Mouse (Mus musculus): Measurements from ENCODE around the gene Bcl7b. TPM values are rescaled to one million over a fixed set of nuclear protein-coding genes. Genes with fewer than 3 reads are reported as not detected.

The Bcl7b gene
- total RNA-seq (2021) = 10 to 100 TPM; 34.1 to 38.3 TPM
- long read RNA-seq, experiment 1, transcript Bcl7b-201 (6 exons, 1,758 nt) = major isoform, 44 of 50 reads
- long read RNA-seq, experiment 1, partial matches to known transcripts = 0 of 50 reads
- long read RNA-seq, experiment 1, other reads (novel, unspliced or antisense) = 6 of 50 reads
- long read RNA-seq, experiment 2, transcript Bcl7b-201 (6 exons, 1,758 nt) = major isoform, 67 of 82 reads
- long read RNA-seq, experiment 2, partial matches to known transcripts = 1 of 82 reads
- long read RNA-seq, experiment 2, other reads (novel, unspliced or antisense) = 12 of 82 reads

DNA sequence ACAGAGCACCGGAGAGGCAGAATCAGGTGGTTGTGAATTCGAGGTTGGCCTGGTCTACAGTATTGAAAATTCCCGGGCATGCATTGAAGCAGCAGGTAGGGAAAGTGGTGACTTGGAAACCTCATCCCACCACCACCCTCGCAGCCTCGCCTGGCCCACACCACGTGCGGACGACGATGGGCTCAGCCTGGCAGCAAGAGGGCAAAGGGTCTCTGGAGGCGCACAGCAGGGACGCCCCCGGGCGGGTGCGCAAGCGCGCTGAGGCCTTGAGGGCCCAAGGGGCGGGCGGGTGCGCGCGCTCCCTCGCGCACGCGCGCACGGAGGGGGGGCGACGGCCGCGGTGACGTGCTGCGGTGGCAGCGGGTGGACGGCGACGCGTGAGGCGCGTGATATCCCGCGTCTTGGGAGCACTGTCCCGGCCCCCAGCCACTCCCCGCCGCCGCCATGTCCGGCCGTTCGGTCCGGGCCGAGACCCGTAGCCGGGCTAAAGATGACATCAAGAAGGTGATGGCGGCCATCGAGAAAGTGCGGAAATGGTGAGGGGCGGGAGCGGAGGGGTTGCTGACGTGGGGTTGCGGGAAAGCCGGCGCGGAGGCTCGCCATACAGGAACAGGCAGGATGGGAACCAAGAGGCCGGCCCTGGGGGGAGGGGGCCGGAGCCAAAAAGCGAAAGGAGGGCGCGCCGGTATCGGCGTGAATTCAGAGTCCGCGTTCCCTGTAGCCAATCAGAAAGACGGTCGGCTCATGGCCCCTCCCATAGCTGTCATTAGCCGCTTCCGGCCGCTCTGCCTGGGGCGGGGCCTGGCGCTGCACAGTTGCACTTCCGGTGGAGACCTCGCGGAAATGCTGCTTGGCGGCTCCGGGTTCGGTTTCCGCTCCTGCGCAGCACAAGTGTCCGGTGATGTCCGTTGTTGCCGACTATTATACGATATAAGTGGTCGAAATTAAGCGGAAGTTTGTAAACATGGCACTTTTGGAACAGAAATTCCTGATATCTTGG is at the start of gene Bcl7b:
TSS of gene Bcl7b (plus strand) at position 221 of the 1,000 bp plus-strand sequence.
- peak; percentile 95 to 98 for DNase-seq (ENCODE audit: low spot score in 2 of 2)

DNA sequence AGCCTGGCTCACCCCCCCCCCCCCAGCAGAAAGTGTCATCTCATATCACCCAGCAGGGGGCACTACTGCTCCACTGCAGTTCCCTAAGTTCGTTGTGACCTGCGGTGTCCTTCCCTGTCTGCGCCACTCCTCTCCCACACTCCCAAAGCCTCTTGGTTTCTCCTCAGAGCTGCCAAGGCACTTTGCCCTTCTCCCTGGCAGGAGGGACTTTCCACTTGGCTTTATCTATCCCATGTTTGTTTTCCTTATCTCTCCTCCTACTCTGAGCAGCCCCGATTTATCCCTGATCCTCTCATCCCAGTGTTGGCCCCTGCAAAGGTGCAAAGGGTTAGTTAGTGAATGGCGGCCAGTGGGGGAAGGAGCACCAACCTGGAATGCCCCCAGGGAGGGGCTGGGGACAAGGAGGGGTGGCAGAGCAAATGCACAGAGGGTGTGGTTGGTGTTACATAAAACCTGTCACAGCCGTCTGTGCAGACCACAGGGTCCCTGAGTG is 49.4 kb upstream of the Bcl7b start:
- peak; percentile 38 to 47 for DNase-seq (ENCODE audit: low spot score in 2 of 2)

DNA sequence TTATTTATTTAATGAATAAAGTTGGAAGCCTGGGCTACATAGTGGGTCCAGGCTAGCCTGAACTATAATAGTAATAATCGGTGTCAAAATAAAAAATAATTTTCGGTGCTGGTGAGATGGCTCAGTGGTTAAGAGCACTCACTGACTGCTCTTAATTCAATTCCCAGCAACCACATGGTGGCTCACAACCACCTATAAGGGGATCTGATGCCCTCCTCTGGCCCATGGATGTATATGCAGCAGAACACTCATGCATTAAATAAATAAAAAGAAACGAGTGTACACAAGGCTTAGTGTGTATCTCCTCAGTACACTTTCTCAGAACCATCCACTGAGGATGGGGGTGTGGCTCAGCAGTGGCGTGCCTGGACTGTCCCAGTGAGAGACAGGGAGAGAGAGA is 47.3 kb upstream of the Bcl7b start:
- DNase-seq (ENCODE audit: low spot score in 2 of 2) = no peak

DNA sequence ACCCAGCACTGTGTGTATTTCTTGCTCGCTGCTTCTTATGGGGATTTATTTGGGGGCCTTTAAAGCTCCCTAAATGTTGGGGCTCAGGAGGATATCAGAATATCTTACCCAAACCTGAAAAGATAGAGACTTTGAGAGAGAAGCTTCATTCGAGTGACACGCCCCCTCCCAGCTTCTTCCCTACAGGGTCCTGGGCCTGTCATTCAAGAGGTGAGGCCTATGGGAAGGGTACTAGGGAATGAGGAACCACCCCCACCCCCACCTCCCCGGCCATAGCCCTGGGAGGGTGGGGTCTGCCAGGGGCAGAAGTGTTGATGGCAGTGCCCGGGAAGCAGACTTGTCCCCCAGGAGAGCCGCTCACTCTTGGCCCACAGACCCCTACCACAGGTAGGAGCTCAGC is 42.0 kb upstream of the Bcl7b start:
- no peak for DNase-seq (ENCODE audit: low spot score in 2 of 2)

DNA sequence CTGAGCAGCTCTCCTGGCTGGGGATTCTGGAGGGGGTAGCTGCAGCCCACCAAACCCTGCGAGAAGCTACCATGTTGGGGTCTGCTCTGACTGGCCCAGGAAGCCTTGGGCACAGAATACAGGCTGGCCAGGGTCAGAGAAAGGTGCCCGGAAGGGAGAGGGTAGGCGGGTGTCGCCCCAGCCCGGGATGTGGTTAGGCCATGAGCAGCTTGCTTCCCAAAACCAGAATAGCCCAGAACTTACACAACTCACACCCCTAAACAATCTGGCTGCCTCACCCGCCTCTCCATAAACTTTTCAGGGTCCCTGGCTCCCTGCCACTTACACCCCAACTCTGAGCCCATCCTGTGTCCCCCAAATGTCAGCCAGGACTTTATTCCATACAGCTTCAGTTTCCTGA is 40.4 kb upstream of the Bcl7b start:
- no peak for DNase-seq (ENCODE audit: low spot score in 2 of 2)

DNA sequence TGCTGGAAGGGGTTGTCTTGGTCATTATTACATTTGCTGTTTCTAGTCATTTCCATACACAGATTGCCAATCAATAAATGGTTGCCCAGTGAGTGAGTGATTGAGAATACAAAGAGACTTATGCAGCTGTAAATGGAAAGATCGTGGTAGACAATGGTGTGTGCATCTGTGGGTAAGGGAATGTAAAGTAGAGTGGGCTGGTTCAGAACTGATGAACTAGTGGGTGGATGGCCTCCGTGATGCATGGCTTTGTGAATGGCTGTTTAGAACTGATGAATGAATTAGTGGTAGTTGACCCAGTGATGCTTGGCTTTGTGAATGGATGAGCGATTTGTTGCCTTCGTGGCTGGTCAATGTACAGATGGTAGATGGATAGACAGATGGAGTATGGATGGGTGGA is 38.3 kb upstream of the Bcl7b start:
- no peak for DNase-seq (ENCODE audit: low spot score in 2 of 2)

DNA sequence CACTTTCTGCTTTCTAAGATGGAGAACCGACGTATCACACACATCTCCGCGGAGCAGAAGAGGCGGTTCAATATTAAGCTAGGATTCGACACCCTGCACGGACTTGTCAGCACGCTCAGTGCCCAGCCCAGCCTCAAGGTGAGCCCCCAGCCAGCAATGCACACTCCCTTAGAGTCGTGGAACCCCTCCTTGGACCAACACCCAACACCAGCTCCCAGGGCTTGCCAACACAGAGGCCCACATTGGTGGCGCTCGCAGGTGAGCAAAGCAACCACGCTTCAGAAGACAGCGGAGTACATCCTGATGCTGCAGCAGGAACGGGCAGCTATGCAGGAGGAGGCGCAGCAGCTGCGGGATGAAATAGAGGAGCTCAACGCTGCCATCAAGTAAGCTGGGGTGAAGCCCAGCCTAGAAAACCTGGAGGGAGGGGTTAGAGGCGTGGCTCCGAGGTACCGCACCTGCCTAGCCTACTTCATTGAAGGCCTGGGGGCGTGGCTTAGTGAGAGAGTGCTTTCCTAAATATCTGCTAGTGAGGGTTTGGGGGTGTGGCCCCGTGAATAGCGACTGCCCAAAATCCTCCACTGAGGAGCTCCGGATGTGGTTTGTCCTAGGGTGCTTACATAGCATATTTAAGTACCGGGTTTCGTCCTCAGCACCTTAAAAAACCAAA is 34.2 kb upstream of the Bcl7b start:
- no peak for DNase-seq (ENCODE audit: low spot score in 2 of 2)

DNA sequence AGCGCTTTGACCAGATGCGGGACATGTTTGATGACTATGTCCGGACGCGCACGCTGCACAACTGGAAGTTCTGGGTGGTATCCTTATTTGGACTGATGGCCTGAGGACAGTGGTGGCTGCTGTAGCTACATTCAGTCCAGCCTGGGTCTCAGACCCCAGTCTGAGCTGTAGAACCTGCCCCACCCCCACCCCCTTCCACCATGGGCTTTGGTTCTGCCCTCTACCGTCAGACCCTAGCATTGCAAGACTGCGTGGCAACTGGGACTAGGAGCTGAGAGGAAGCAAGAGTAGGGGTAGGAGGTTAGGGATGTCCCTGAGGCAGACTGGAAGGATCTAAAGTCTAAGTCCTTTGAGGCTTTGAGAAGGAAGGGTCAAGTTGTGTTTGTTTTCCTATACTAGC is 33.5 kb upstream of the Bcl7b start:
- no peak for DNase-seq (ENCODE audit: low spot score in 2 of 2)

DNA sequence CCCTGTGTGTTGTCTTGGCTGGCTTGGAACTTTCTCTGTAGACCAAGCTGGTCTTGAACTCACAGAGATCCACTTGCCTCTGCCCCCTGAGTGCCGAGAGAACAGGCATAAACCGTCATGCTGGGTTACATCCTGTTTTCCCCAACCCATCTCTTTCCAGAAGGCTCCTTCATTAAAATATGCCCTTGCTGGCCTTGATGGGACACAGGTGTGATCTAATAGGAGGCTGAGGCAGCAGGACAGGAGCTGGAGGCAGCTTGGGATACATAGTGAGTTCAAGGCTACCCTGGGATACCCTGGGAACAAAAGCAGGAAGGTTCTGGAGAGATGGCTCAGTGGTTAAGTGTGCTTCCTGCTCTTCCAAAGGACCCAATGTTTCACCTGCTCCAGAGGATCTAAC is 28.2 kb upstream of the Bcl7b start:
- no peak for DNase-seq (ENCODE audit: low spot score in 2 of 2)

DNA sequence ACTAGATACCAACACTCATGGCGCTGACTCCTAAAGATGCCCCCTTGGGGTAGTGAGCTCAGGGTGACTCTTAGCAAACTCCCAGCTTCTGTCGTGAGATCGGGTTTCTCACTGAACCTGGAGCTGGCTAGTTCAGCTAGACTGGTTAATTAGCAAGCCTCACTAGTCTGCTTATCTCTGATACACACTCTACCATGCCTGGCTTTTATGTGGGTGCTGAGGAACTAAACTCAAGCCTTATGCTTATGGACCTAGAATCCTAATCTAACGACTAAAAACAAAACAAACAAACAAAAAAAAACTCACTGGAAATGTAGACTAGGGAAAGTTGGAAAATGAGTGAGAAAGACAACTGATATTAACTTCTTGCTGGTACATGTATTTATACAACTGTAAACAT is 23.6 kb upstream of the Bcl7b start:
- DNase-seq (ENCODE audit: low spot score in 2 of 2) = no peak

DNA sequence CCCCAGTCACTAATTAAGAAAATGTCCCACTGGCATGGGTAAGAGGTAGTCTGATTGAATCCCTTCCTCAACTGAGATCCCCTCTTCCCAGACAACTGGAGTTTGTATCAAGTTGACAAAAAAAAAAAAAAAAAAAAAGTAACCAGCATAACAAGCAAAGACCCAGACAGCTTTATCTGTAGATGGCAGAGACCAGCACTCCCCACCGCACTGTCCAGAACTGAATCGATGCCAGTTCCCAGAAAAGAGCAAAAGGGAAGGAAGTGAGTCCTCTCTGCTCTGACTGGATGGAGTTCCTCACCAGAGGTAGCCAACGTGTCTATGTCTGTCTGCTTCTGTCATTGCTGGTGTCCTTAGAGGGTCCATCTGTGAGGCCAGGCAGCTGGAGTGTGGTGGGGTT is 22.6 kb upstream of the Bcl7b start:
- DNase-seq (ENCODE audit: low spot score in 2 of 2) = no peak

DNA sequence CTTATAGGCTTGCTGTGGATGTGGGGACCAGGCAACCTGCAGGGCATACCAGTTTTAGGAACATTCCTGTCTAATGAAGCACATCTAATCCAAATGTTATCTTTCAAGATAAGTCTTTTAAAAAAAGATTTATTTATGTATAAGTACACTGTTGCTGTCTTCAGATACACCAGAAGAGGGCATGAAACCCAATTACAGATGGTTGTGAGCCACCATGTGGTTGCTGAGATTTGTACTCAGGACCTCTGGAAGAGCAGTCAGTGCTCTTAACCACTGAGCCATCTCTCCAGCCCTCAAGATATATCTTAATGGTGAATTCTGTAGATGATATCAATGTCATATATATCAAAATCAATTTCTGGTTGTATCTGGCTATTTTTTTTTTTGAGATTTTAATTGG is 22.1 kb upstream of the Bcl7b start:
- no peak for DNase-seq (ENCODE audit: low spot score in 2 of 2)

DNA sequence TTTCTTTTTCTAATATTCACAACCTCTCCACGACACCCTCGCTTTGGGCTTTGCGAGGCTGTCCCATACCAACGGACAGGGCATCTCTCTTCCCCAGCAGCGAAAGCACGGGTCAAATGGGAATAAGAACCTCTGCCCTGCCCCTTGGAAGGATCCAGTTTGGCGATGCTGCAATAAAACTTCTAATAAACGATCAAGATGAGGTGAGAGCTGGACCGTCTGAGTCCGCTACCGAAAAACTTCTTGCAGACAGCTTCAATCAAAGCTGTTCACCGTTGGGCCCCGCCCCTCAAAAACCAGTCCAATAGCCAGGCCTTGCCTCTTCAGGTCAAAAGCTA is 19.4 kb upstream of the Bcl7b start:
- DNase-seq (ENCODE audit: low spot score in 2 of 2) = no peak

DNA sequence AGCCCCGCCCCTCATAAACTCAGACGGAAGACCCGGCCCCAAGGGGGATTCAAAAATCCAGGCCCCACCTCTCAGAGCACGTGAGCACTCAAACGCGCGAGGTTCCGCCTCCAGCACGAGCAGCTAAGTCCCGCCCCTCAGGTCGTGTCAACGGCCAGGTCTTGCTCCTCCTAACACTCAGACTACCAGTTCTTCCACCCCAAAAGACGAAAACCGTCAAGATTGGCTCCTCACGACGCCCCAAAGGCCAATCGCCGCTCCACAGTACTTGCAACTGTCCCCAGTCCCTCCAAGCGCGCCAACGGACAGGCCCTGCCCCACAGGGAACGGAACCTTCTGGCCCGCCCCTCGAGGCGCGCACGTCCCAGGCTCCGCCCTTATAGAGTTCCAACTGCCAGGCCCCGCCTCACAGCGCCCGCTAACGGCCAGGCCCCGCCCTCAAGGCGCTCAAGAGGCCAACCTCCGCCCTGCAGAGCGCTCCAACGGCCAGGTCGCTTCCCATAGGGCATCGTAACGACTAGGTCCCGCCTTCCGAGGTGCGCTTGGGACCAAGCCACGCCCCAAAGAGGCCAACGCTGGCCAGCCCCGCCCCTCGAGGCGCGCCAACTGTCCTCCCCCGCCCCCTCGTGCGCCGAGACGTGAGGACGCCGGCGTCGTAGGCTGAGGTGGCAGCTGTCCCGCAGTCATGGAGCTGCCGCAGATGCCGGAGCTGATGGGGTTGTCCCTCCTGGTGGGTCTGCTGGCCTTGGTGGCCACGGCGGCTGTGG is 18.8 kb upstream of the Bcl7b start, which contains the start of gene Tbl2:
TSS of gene Tbl2 (plus strand) at position 605 of the 767 bp plus-strand sequence.
- DNase-seq (ENCODE audit: low spot score in 2 of 2) = peak; percentile 98

DNA sequence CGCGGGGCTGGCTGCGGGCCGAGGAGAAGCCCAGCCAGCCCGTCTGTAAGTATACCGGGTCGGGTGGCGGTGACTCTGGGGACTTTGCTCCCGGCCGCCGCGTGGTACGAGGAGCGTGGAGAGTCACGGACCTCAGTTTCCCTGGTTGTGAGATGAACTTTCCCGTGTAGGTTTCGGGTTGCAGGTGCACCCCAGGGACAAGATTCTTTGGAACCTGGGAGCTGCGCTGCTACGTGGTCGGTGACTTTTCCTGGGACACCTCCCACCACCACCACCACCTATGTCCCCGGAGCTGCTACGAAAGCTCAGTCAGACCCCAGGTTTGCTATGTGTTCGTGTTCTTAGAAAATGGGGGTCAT is 18.3 kb upstream of the Bcl7b start:
- DNase-seq (ENCODE audit: low spot score in 2 of 2) = no peak

DNA sequence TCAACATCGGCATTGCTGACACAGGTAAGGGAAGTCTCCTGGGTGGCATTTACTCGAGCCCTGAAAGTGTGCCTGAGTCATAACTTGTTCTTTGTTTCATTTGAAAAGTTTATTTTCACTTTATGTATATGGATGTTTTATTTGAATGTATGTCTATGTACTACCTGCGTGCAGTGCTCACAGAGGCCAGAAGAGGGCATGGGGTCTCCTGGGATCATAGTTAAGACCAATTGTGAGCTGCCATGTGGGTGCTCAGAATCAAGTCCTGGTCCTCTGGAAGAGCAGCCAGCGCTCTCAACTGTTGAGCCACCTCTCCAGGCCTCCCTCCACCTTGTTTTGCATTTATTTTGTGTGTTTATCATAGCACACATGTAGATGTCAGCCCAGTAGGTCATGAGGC is 11.6 kb upstream of the Bcl7b start:
- DNase-seq (ENCODE audit: low spot score in 2 of 2) = no peak

DNA sequence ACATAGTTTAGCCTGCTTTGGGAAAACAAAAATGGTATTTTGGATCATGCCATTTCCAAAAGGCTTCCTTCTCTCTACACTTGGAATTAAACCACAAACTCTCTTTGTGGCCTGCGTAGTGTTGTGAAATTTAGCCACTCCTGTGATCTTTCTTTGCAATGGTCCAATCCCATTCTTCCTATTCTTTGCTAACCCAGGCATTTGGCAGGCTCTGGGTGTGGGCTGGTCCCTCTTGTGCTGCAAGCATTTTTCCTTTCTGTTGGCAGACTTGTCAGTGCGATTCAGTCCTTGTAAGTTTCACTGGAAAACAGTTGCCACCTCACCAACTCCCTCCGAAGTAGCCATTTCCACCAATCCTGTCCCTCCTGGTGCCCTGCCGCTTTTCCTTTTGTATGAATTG is 6.9 kb upstream of the Bcl7b start:
- peak in 1 of 2 experiments; percentile 67 for DNase-seq (ENCODE audit: low spot score in 2 of 2)

DNA sequence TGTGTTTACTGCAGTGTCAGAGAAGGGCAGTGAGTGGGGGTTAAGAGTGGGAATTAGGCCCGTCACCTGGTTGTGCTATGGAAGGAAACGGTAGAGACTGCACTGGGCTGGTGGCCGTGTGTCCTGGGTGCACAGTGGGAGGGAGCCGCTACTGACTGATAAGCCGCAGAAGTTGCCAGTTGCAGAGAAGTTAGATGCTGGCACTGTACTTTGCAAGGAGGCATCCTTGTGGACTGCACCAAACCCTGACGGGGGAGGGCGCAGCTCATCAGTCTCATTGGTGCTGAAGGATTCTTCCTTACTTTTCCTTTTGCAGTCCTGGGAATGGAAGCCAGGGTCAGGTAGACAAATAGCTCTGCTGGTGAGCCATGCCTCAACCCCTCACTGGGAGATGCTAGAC is 6.4 kb upstream of the Bcl7b start:
- DNase-seq (ENCODE audit: low spot score in 2 of 2) = no peak

DNA sequence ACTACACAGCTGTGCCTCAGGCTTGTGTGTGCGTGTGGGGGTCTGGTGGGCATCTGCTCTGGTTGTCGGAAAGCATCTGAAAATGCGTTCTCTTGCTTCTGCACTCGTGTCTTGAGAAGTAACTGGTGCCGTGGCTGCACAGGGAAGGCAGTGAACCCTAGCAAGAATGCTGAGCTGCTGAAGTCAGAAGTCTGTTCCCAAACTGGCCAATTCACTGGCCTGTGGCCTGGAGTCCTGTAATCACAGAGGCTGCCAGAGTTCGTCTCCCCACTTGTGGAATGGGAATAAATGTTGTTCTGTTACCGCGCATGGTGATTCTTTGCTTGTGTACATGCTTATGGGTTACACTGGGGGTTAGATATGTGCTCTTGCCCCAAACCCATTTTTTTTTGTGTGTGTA is 5.7 kb upstream of the Bcl7b start:
- no peak for DNase-seq (ENCODE audit: low spot score in 2 of 2)

DNA sequence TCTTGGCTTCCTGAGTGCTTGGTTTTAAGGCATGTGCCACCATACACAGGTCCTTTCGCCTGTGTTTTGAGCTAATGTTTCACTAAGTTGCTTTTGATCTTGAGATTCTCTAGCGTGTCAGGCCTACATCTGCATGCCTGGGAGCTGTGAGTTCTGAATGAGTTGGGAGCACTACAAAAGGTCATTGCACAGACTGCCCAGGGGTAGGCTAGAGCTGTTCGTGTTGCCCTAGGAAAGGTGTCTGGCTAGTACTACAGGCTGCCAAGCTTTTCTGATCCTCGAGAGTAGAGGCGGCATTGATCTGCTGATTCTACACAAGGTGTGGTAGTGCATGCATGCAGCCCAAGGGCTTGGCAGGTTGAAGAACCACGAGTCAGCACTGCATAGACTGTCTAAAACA is 5.3 kb upstream of the Bcl7b start:
- DNase-seq (ENCODE audit: low spot score in 2 of 2) = no peak

DNA sequence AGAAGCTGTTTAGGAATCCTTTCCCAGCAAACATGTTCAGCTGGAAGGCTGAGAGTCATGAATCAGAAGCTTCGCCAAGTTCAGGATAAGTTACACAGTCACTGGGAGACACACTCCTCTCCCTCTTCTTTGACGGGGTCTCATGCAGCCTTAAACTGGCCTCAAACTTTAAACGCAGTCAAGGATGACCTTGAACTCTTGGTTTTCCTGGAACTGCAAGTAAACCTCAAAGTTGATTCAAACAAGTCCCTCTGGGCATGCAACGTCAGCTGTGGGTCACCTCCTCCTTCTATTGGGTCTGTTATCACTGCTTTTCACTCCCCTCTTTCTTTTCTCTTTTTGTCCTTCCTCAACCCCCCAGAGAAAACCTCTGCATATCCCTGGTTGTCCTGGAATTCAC is 1.2 kb upstream of the Bcl7b start:
- no peak for DNase-seq (ENCODE audit: low spot score in 2 of 2)

Measured in layer of hippocampus, postnatal 14 days (tissue).